Mouse (Mus musculus): ENCODE results near the gene Mrps34.
A peak's percentile ranks its signal among the peaks of the same experiment; 100 is the strongest.

The Mrps34 gene

DNA sequence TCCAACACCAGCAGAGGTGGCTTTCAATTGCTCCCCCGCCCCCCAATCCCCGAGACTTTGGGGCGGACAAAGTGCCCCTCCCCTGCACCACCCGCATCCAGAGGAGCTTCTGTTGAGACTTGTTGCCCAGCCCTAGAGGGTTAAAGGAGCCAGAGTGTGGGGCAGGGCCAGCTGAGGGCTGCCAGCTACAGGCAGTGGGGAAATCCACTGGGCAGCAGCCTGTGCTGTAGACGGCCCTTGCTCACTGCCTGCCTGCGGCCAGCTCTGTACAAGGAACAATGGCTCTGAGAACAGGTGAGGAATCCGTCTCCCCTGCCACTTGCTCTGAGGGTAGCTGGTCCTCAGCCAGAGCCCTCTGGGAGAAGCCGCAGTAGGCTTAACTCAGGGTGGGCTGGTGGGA, 16.4 kb upstream of the Mrps34 start:
- DNase-seq (ENCODE audit: extremely low read depth, low read depth, low spot score) = peak; percentile 51

DNA sequence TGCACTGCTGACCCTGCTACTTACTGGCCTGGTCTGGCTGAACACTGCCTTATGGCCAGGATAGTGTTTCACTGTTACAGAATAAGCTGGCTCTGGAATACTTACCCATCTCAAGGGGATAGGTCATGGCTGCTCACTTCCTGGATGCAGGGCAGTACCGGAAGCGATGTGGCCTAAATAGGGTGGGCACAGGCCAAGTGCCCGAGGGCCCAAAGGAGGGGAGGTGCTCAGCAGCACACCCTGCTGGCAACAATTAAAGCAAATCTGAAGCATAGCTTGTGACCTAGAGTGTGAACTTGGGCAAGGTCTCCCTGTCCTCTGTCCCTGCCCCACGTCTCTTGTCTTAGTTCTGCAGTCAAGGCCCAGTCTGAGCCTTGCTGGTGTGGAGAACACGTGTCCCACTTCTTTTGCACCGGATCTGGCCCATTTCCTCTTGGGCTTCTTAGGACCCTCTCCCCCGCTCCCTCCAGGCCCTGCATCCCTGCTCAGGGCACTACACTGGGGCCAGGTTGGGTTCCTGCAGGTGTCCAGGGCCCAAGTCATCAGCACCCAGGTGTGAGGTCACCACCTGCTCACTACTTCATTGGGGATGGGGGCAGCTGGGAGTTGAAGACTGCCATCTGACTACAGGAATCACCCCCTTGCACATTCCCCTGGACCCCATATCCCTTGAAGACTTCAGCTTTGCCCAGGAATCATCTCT, 13.0 kb upstream of the Mrps34 start:
- no peak for DNase-seq (ENCODE audit: extremely low read depth, low read depth, low spot score)

DNA sequence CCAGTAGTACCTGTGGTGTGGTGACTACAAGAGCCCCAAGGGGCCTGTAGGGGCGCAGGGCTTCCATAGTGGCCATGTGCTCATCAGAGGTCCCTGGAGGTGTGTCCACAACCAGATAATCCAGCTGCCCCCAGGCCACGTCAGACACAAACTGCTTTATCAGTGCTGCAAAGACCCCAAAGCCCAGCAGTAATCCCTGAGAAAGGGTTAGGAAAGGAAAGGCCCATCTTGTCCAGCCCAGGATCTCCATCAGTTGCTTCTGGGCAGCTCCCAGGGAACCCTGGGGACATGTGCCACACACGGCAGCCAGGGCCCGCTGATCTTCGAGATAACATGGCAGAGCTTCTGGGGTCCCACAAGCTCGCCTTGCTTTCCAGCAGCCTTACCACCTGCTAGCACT, 10.5 kb upstream of the Mrps34 start:
- DNase-seq (ENCODE audit: extremely low read depth, low read depth, low spot score) = no peak

DNA sequence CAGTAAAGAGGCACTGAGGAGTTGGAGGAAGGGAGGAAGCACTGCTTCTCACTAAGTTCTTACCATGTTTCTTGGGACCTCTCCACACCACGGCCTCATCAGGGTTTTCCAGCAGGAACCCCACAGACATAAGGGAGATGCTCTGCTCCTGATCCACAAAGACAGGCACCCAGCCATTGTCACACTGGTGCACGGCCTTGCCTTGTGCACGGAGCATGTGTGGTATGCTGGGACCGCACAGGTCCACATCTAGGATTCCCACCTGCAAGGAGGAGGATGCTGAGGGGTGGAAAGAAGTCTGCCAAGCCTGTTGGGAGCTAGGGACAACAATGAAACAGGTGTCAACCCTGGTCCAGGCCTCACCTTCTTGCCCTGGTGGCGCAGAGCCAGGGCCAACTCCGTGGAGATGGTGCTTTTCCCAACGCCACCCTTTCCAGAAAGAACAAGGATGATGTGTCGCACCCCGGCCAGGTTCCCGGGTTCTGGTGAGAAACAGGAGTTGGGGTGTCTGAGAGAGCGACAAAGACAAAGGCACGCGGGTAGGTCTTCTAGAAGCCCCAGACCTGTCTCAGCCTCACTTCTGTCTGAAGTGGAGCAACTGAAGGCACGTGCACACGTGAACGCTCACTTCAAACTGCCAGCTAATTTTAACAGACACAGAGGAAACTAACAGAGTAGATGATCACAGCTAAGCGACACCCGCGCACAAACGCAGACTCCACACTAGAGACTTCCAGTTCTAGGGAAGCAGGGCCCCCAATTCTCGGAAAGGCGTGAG, 9.4 kb upstream of the Mrps34 start:
- DNase-seq (ENCODE audit: extremely low read depth, low read depth, low spot score) = no peak

DNA sequence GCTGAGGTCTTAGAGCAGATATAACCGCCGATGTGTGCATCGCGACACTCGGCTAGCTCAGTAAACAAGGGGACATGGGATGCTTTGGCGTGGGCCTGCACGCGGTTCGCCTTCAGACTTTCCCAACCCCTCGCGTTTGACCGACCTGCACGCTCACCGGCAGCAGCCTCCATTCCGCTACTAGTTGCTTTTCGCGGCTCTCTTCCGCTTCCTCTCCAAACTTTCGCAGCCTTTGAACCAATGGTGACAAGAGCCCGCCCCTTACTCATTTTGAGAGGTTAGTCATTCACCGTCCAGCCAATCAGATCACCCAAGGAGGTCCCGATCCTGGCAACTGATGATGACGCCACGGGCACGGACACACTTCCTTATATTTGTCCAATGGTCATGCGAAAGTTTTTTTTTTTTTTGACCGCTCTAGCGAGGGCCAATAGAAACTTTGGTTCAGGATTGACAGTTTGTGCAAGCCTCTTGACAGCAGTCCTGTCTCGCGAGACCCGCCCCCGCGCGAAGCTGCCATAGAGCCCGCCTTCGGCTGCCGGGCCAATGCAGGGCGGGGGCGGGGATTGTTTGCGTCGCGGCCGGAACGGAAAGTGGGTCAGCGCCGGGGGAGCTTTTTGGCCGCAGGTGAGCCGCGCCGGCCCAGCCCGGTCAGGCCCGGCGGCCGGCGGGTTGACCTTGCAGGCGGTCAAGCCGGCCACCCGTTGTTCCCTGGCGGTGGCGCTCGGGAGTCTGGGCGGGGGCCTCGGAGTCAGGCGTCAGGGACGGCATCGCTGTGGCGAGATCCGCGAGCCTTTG, 8.6 kb upstream of the Mrps34 start, which contains the start of the genes Nubp2 and Spsb3:
Nubp2 (minus strand) TSS at position 216 of the 798 bp plus-strand sequence.
Spsb3 (plus strand) TSS at position 510 of the 798 bp plus-strand sequence.
- peak; percentile 99 for DNase-seq (ENCODE audit: extremely low read depth, low read depth, low spot score)

DNA sequence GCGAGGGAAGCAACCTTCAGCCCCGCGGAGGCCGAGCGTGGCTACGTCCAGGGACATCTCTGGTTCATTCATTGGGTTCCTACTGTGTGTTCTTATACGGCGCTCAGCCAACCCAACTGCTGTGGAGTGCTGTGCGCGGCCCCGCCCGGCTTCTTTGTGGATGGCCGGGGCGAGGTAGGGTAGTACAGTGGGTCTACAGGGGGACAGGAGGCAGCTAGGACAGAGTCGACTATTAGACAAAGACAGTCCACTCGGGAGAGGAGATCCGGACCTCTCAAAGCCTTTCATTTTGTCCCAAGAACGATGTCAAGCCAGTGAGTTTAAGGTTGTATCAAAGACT, 8.0 kb upstream of the Mrps34 start:
- no peak for DNase-seq (ENCODE audit: extremely low read depth, low read depth, low spot score)

DNA sequence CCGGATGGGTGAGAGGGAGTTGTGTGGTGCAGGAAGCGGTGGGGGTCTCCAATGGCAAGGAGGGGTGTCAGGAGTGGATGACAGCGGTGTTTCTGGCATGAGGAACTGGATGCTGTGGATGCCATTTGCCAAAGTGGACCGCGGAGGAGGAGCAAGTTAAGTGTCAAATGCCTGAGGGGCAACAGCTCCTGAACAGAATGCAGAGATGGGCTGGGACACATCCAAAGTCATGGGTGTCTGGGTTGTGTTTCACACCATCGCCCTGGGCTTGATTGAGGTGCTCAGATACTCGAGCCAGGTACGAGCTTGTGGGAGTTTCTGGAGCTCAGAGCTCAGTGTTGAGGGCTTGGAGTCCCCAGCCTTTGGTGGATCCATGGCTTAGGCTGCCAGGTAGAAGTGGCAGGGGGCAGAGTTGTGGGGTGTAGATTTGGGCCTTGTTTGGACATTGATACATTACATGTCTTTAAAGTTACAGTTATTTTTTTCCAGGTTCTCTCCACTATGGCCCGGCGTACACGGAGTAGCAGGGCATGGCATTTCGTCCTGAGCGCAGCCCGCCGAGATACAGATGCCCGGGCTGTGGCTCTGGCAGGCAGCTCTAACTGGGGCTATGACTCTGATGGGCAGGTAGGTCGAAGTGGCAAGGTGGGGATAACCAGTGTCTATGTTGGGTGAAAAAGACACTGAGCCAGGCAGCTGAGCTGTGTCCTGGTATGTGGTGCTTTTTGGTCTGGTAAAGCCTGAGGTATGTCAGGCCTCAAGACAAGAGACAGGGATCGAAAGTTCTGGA, 7.4 kb upstream of the Mrps34 start:
- peak; percentile 78 for DNase-seq (ENCODE audit: extremely low read depth, low read depth, low spot score)

DNA sequence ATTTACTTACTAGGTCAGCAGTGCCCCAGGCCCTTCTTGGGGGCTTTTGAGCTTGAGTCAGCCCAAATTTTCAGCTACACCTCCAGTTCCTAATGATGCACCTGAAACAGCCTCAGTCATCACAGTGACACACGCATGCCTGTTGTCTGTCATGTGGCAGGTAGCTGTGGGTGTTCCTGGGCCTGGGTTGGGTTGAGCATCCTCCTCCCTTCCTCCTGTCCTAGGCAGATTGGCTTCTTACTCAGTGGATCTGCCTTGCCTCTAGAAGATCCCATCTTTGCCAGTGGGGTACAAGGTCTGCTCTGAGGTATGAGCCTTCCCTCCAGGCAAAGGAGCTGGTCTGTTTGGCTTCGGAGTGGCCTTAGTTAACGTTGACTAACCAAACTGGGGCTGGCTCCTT, 6.1 kb upstream of the Mrps34 start:
- no peak for DNase-seq (ENCODE audit: extremely low read depth, low read depth, low spot score)

DNA sequence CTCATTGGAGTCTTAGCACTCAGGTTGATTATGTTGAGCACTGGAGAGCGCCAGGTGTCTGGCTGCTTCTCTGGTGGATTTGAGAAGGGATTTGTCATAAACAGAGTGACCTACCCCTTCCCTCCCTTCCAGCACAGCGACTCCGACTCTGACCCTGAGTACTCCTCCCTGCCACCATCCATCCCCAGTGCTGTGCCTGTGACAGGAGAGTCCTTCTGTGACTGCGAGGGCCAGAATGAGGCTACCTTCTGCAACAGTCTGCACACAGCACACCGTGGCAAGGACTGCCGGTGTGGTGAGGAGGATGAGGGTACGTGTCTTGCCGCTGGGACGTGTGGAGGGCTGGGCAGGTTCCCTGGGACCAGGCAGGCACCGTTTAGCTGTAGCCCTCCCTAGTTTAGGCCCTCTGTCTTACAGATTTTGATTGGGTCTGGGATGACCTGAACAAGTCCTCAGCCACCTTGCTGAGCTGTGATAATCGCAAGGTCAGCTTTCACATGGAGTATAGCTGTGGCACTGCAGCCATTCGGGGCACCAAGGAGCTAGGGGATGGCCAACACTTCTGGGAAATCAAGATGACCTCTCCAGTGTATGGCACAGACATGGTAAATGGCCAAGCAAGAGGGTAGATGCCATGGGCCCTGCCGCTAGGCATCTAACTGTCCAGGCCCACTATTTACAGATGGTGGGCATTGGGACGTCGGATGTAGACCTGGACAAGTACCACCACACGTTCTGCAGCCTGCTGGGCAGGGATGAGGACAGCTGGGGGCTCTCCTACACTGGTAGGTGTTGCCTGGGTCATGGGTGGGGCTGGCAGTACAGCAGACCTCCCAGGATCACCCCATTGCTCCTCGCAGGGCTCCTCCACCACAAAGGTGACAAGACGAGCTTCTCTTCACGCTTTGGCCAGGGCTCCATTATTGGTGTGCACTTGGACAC, 4.5 kb upstream of the Mrps34 start:
- DNase-seq (ENCODE audit: extremely low read depth, low read depth, low spot score) = no peak

DNA sequence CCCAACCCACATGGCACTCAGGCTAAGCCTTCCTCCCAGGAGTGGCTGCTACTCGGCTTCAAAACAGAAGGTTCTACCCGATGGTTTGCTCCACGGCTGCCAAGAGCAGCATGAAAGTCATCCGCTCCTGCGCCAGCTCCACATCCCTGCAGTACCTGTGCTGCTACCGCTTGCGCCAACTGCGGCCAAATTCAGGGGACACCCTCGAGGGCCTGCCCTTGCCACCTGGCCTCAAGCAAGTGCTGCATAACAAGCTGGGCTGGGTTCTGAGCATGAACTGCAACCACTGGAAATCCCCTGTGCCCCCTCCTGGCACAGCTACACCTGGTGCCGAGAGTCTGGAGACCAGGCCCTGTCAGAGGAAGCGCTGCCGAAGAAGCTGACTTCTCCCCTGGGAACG, 3.6 kb upstream of the Mrps34 start:
- no peak for DNase-seq (ENCODE audit: extremely low read depth, low read depth, low spot score)

DNA sequence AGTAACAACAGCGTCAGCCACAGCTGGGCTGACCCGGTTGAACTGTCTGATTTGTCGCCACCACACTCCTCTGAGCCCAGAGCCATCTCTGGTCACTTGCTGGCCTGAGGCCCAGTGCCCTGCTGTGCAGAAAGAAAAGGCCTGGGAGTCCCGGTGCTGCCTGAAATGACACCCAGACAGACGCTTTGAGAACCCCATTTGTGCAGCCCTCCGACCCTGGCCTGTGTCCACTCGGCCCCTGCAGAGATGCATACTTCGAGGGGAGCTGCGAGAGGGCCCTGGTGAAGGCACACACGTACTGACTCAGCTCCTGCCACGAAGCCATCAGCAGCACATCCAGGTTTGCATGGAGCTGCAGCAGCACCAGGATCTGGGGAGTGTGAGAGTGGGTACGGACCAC, 2.1 kb upstream of the Mrps34 start:
- DNase-seq (ENCODE audit: extremely low read depth, low read depth, low spot score) = no peak

DNA sequence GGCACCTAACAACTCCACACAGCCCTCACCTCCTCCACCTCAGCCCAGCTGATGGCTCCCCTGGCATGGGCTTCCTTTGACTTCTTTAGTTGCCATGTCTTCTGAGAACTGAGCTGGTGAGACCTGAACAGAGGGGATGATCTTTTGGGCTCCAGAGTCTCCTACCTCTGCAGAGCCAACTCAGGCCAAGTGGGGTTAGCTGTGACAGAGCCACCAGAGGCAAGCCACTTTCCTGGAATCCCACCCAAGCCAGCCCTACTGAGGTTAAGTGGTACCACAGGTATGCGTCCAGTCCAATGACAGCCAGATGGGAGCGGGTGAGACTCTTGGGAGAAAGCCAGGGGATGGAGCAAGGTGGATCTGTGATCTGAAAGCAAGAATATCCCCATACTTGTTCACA, 1.6 kb upstream of the Mrps34 start:
- no peak for DNase-seq (ENCODE audit: extremely low read depth, low read depth, low spot score)

DNA sequence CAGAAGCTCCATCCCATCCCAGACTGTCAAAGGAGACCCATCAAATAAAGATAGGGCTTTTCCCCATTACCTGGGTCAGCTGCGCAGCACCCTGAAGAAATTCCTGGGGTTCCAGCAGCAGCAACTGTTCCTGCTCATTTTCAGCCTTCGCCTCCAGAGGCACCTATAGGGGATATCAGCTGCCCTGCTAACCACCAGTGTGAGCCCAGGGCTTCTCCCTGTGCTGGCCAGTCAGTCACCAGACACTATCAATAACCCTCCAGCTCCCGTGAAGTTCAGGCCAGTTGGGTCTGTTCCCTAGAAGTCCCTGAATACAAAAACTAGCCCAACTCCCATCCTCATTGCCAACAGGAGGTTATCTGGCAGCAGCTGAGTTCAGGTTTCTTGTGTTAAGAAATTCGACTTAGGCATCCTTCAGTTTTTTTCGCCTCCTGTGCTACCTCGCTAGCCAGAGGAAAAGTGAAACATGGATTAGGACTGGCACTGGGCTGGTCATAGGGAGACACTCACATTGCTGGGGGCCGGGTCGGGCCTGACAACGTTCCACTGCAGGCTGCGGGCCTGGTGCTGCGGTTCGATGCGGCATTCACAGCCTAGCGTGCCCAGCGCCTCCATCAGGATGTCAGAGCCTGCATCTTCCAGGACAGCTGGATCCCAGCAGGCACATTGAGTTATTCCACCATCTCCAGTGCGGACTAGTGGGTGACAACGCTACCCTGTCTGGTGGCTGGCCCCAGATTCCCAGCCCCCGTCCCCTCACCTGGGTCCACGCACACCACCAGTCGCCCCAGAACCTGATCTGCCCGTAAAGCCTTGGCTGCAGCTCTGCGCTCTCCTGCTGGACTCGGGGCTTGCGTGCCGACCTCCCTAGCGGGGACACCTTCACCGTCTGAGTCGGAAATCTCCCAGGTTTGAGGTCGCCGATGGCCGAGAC, 588 bp upstream of the Mrps34 start:
- no peak for DNase-seq (ENCODE audit: extremely low read depth, low read depth, low spot score)

DNA sequence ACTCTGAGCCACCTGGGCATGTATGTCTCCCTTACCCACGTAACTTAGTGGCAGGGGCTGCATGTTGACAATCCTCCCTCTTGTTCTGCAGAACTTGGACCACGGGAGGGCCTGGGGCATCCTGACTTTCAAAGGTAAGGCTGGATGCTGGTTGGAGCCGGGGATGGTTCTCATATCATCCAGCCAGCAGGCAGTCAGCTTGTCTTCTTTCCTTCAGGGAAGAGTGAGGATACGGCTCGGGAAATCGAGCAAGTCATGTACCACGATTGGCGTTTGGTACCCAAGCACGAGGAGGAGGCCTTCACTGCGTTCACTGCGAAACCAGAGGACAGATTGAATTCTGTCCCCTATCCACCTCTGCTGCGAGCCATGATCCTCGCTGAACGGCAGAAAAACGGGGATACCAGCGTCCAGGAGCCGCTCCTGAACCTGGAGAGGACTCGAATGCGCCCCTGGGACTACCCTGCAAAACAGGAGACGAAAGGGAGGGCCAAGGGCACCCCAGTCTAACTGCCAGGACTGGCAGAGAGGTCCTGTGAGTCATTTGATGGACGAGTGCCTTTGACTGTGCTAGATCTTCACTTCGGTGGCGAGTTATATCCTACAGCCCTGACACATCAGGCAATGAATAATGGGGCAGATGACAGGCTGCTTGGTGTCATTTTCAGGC, 790 bp downstream of the Mrps34 start:
- DNase-seq (ENCODE audit: extremely low read depth, low read depth, low spot score) = no peak

DNA sequence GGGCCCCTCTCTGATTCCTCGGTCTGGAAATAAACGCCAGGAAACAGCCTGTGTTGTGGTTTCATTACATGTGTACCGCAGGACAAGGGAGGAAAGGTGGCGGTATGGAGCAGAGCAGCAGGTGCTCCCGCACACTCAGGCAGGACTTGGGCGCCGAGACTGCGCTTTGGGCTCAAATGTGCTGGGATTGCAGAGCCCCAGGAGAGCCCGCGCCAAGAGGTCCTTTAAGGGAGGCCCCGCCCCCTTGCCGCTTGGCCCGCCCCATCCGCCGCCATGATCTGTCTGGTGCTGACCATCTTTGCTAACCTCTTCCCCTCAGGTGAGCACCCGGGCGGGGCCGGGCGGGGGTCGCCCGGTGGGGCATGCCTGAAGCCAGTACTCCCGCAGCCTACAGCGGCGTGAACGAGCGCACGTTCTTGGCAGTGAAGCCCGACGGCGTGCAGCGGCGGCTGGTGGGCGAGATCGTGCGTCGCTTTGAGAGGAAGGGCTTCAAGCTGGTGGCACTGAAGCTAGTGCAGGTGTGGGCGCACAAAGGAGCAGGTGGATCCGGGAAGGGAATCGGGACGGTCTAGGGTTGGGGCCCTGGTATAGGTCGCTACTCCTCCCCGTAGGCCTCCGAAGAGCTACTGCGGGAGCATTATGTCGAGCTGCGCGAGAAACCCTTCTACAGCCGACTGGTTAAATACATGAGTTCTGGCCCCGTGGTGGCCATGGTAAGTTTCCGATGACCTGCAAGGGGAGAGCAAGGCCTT, 1.5 kb downstream of the Mrps34 start, which contains the start of gene Nme3:
Nme3 (plus strand) TSS at position 260 of the 752 bp plus-strand sequence.
- DNase-seq (ENCODE audit: extremely low read depth, low read depth, low spot score) = no peak

DNA sequence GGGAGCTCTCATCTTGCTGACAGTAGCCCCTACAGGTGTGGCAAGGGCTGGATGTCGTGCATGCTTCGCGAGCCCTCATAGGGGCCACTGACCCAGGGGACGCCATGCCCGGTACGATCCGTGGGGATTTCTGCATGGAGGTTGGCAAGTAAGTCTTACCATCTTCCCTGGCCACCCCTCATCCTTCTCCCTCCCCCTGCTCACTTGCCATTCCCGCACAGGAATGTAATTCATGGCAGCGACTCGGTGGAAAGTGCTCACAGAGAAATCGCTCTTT, 2.0 kb downstream of the Mrps34 start:
- DNase-seq (ENCODE audit: extremely low read depth, low read depth, low spot score) = no peak

DNA sequence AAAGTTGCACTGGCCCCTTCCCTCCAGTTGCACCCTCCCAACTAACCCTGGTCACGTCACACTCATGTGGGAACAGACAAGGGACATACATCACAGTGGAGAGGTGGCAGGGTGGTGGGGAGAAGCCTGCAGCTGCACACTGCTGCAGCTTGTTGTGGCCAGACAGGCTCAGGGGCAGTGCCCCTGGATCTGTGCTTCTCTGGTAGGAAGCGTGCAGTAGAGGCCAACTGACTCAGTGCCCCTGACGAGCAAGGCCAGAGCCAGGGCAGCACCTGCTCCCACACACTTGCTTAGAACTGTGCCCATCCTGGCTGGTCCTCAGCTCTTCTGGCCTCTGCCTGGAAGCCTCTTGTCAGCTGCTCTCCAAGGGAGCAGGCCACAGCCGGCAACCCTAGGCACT, 2.7 kb downstream of the Mrps34 start:
- no peak for DNase-seq (ENCODE audit: extremely low read depth, low read depth, low spot score)

All from fat pad, adult 2 months (tissue).